Mouse (Mus musculus) lung, embryonic 15.5 days (tissue): ENCODE measurements at regions not wholly inside any gene's neighbourhood (a gene's known extent, or its start where the extent isn't known, plus 50 kb on each side); places are given as distances from the start of the nearest gene placed in this dataset.

Experiments
- ATAC-seq: fragments of 200-750 bp; cut with Nextera tagmentation; 2 replicates; pipeline ENCODE4 v1.8.0; 2017; ENCODE audit warnings: moderate number of reproducible peaks, borderline replicate concordance; ENCODE audit not compliant: low FRiP score, low TSS enrichment; ENCODE audit errors: extremely low read depth
- H3K27ac ChIP-seq: fragments of 300-500 bp; sonication (generic); 2 replicates; pipeline ENCODE4 v1.5.1; 2015; ENCODE audit warnings: moderate library complexity, mild to moderate bottlenecking, inconsistent platforms
- H3K27me3 ChIP-seq: fragments of 300-500 bp; sonication (generic); 2 replicates; pipeline ENCODE4 v1.6.1; 2015; ENCODE audit warnings: inconsistent platforms
- H3K36me3 ChIP-seq: fragments of 300-500 bp; sonication (generic); 2 replicates; pipeline ENCODE4 v1.6.1; 2015; ENCODE audit warnings: inconsistent platforms
- H3K4me1 ChIP-seq: fragments of 300-500 bp; sonication (generic); 2 replicates; pipeline ENCODE4 v1.6.1; 2015; ENCODE audit warnings: inconsistent platforms
- H3K4me2 ChIP-seq: fragments of 300-500 bp; sonication (generic); 2 replicates; pipeline ENCODE4 v1.6.1; 2015; ENCODE audit warnings: inconsistent platforms, mild to moderate bottlenecking, moderate library complexity
- H3K4me3 ChIP-seq: fragments of 300-500 bp; sonication (generic); 2 replicates; pipeline ENCODE4 v1.5.1; 2015; ENCODE audit warnings: mild to moderate bottlenecking, inconsistent platforms
- H3K9ac ChIP-seq: fragments of 300-500 bp; sonication (generic); 2 replicates; pipeline ENCODE4 v1.6.1; 2015; ENCODE audit warnings: inconsistent platforms
- H3K9me3 ChIP-seq: fragments of 300-500 bp; sonication (generic); 2 replicates; pipeline ENCODE4 v1.6.1; 2016; ENCODE audit warnings: inconsistent platforms
- WGBS: fragments of 180-500 bp; shearing (Covaris S2); methylation state at CpG from one replicate; pipeline ENCODE4 v1.1.7; 2015; 5-methylcytosine and 5-hydroxymethylcytosine counted together

GRCm38 (mm10) chr12:95937705-95938104 lies 245.7 kb downstream of the Flrt2 start:
- WGBS = 58% methylated on average over 4 of the region's 4 CpGs
- no peak overlapping the region for H3K4me3 ChIP-seq
- H3K9me3 ChIP-seq = no peaks in the 10 kb centered on the region
- H3K4me1 ChIP-seq = no peaks in the 10 kb centered on the region
- H3K27ac ChIP-seq = no peak overlapping the region
- ATAC-seq = no peak
- H3K36me3 ChIP-seq = no peaks in the 10 kb centered on the region
- H3K9ac ChIP-seq = no peak overlapping the region
- H3K27me3 ChIP-seq = no peaks in the 10 kb centered on the region
- H3K4me2 ChIP-seq = no peak overlapping the region

DNA sequence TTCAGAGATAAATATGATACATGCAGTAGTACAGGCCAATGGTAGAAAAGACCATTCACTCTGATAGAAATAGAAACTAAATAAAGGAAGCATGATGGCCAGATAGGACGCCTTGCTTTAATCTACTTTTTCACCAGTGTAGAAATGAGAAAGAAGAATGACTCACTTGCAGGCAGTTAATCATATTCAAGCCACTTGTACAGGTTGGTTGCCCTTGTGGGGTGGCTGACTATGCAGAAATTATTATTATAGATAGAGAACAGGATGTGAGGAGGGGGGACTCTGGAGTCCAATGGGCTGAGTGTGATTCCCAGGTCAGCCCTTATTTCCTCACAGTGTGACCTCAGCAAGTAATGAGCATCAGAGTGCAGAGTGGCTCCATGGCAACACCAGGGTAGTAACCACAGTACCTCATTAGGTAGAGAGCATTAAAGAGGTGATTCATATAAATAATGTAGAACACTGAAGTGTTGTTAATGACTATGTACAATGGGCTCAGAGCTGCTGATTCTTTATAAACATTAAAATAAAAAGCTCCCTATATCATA lies 248.5 kb downstream of the Flrt2 start:
- H3K9me3 ChIP-seq = no peaks in the 10 kb centered on the region
- no peaks in the 10 kb centered on the region for H3K36me3 ChIP-seq
- WGBS = 75% methylated on average over 1 of the region's 1 CpGs
- no peak overlapping the region for H3K4me3 ChIP-seq
- ATAC-seq = no peak
- no peak overlapping the region for H3K4me2 ChIP-seq
- H3K4me1 ChIP-seq = no peaks in the 10 kb centered on the region
- H3K27ac ChIP-seq = no peak overlapping the region
- H3K9ac ChIP-seq = no peak overlapping the region
- no peaks in the 10 kb centered on the region for H3K27me3 ChIP-seq

DNA sequence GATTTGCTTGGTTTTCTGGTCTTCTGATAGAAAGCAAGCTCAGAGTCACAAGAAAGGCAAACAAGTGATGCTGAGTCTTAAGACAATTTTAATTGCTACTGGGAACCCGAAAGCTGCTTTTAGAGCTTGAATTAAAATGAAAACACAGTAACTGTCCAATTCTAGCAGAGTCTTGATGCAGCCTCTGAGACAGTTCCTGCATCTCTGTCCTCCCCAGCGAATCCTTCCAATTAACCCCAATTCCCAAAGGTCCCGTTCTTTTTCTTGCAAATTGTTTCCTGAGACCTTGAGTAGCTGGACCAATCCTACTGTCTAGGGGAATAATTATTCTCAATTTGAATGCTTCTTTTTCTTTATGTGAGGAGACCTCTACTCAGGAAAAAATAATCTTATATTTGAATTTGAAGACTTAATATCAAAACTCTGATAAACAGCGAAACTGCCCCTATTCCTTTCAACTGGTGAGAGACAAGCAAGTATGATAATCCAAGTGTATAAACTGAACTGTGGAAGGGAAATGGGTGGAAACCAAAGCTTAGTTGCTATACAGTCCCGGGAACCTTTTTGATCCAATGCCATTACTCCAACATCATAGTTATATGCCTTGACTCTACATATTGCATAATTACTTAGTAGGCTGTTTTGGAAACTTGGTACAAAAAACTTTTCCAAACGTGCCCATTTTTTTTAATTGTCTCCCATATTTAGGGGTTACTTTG lies 267.9 kb downstream of the Flrt2 start:
- Histone ChIP-seq H3K4me3 (no peak overlapping the region), H3K27ac (no peak overlapping the region), H3K4me2 (no peak overlapping the region), H3K9ac (no peak overlapping the region), H3K36me3 (no peaks in the 10 kb centered on the region), H3K4me1 (no peaks in the 10 kb centered on the region), H3K9me3 (no peaks in the 10 kb centered on the region), H3K27me3 (no peaks in the 10 kb centered on the region)
- ATAC-seq = no peak
- WGBS = 79% methylated on average over 6 of the region's 6 CpGs

DNA sequence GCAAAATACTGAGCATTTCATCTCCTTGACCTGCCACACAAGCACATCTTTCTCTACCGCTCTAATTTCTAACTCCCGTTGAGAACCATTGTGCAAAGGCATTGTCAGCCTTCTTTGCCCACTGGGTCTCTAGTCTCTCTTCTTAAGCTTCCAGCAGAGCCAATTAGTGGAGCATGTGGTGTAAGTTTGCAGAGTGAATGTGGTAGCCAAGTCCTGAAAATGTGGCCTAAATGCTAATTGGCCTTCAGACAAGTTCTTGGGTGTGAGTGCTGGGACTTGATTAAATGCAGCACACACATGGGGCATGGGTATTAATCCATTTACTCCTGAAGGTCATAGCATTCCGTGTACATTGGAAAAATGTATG lies 268.5 kb downstream of the Flrt2 start:
- no peaks in the 10 kb centered on the region for H3K36me3 ChIP-seq
- no peak overlapping the region for H3K4me3 ChIP-seq
- no peaks in the 10 kb centered on the region for H3K27me3 ChIP-seq
- no peaks in the 10 kb centered on the region for H3K4me1 ChIP-seq
- H3K27ac ChIP-seq = no peak overlapping the region
- 54% methylated on average over 3 of the region's 3 CpGs for WGBS
- no peak for ATAC-seq
- no peaks in the 10 kb centered on the region for H3K9me3 ChIP-seq
- H3K4me2 ChIP-seq = no peak overlapping the region
- no peak overlapping the region for H3K9ac ChIP-seq

DNA sequence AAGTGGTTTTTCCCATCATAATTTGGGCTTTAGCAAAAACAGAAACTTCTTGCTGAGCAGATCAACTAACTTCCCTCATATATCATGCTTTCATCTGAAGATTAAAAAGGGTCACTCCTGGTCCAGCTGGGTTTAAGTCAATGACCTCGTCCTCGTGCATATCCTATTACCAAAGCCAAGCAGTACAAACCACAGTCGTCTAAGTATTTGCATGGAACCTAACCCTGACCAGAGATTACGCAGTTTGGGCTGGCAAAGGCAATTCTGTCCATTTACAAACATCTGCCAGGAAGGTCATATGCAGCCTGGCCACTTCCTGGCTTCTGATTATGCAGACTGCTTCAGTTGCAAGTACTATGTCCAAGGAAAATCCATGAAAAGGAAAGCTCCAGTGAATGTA lies 270.8 kb downstream of the Flrt2 start:
- Histone ChIP-seq H3K4me3 (no peak overlapping the region), H3K4me2 (no peak overlapping the region), H3K27ac (no peak overlapping the region), H3K9ac (no peak overlapping the region), H3K9me3 (no peaks in the 10 kb centered on the region), H3K4me1 (no peaks in the 10 kb centered on the region), H3K27me3 (no peaks in the 10 kb centered on the region), H3K36me3 (no peaks in the 10 kb centered on the region)
- ATAC-seq = no peak
- 52% methylated on average over 4 of the region's 4 CpGs for WGBS

DNA sequence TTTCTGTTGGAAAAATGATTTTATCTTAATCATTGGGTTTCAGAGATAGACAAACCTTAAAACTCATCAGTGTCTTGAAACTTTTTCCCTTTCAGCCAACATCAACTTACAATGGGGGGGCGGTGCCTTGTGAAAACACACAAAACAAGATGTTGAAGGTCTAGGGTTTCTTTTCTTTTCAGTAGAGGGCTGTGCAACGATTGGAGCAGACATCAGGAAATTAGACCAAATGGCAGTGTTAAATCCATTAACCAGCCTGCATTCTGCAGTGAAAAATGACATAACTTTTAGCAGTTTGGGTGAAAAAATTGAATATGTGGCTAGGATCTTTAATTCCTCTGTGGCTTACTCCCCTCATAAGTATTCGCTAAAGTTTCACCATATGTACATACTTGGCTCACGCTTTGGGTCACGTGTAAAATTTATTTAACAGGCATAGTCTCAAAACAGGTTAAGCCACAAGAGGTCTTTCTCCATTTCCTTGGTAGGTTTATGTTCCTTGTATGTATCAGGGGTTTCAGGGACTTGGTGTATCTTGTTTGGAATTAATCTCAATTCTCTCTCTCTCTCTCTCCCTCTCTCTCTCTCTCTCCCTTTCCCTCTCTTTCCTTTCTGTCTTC lies 296.8 kb downstream of the Flrt2 start:
- no peaks in the 10 kb centered on the region for H3K9me3 ChIP-seq
- H3K27ac ChIP-seq = no peak overlapping the region
- no peaks in the 10 kb centered on the region for H3K4me1 ChIP-seq
- 73% methylated on average over 5 of the region's 5 CpGs for WGBS
- H3K9ac ChIP-seq = no peak overlapping the region
- ATAC-seq = no peak
- H3K27me3 ChIP-seq = no peaks in the 10 kb centered on the region
- no peaks in the 10 kb centered on the region for H3K36me3 ChIP-seq
- no peak overlapping the region for H3K4me3 ChIP-seq
- no peak overlapping the region for H3K4me2 ChIP-seq

GRCm38 (mm10) chr12:95994963-95995362 lies 302.9 kb downstream of the Flrt2 start:
- ATAC-seq = no peak
- 50% methylated on average over 2 of the region's 2 CpGs for WGBS
- H3K4me1 ChIP-seq = no peaks in the 10 kb centered on the region

GRCm38 (mm10) chr12:96030180-96030579 lies 338.2 kb downstream of the Flrt2 start:
- Histone ChIP-seq H3K4me3 (no peak overlapping the region), H3K4me1 (no peaks in the 10 kb centered on the region), H3K4me2 (no peak overlapping the region), H3K9ac (no peak overlapping the region), H3K27ac (no peak overlapping the region), H3K9me3 (no peaks in the 10 kb centered on the region), H3K27me3 (no peaks in the 10 kb centered on the region), H3K36me3 (no peaks in the 10 kb centered on the region)
- no peak for ATAC-seq
- 41% methylated on average over 1 of the region's 1 CpGs for WGBS

More at GRCm38 (mm10) chr12:95994963-95995362, 302.9 kb downstream of the Flrt2 start:
- Histone ChIP-seq H3K36me3 (no peaks in the 10 kb centered on the region), H3K4me3 (no peak overlapping the region), H3K4me2 (no peak overlapping the region), H3K9ac (no peak overlapping the region), H3K27me3 (no peaks in the 10 kb centered on the region), H3K9me3 (no peaks in the 10 kb centered on the region), H3K27ac (no peak overlapping the region)

GRCm38 (mm10) chr12:96075365-96075764 lies 383.3 kb downstream of the Flrt2 start:
- ATAC-seq = no peak
- no peak overlapping the region for H3K27ac ChIP-seq
- no peaks in the 10 kb centered on the region for H3K36me3 ChIP-seq
- H3K4me3 ChIP-seq = no peak overlapping the region
- no peaks in the 10 kb centered on the region for H3K27me3 ChIP-seq
- no peaks in the 10 kb centered on the region for H3K4me1 ChIP-seq
- H3K9ac ChIP-seq = no peak overlapping the region
- 82% methylated on average over 4 of the region's 4 CpGs for WGBS
- no peaks in the 10 kb centered on the region for H3K9me3 ChIP-seq
- H3K4me2 ChIP-seq = no peak overlapping the region

GRCm38 (mm10) chr12:96090995-96091394 lies 399.0 kb downstream of the Flrt2 start:
- WGBS = 90% methylated on average over 2 of the region's 2 CpGs

DNA sequence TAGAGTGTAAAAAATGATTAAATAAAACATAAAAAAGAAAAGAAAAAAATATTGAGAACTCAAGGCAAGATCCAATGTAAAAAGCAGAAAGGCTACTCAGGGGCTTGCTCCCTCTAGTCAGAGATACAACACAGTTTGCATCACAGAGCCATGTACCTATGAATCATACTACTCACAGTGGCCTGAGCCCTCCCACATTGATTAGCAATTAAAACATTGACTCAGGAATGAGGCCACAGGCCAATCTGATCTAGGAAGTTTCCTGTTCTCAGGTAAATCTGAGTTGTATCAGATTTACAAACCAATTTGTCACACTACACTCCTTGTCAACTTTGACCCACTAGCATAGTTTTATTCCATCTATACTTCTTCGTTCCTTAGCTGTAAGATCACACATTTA lies 414.2 kb downstream of the Flrt2 start:
- Histone ChIP-seq H3K36me3 (no peaks in the 10 kb centered on the region), H3K27me3 (no peaks in the 10 kb centered on the region), H3K4me1 (no peaks in the 10 kb centered on the region), H3K9me3 (no peaks in the 10 kb centered on the region), H3K4me2 (no peak overlapping the region), H3K4me3 (no peak overlapping the region), H3K9ac (no peak overlapping the region), H3K27ac (no peak overlapping the region)
- no peak for ATAC-seq
- 73% methylated on average over 1 of the region's 1 CpGs for WGBS

More at GRCm38 (mm10) chr12:96090995-96091394, 399.0 kb downstream of the Flrt2 start:
- Histone ChIP-seq H3K4me1 (no peaks in the 10 kb centered on the region), H3K36me3 (no peaks in the 10 kb centered on the region), H3K9me3 (no peaks in the 10 kb centered on the region), H3K9ac (no peak overlapping the region), H3K4me3 (no peak overlapping the region), H3K27ac (no peak overlapping the region), H3K4me2 (no peak overlapping the region), H3K27me3 (no peaks in the 10 kb centered on the region)
- no peak for ATAC-seq

GRCm38 (mm10) chr12:96114727-96115379 lies 422.8 kb downstream of the Flrt2 start:
- Histone ChIP-seq H3K9me3 (no peaks in the 10 kb centered on the region), H3K4me2 (no peak overlapping the region), H3K9ac (no peak overlapping the region), H3K4me3 (no peak overlapping the region), H3K36me3 (no peaks in the 10 kb centered on the region), H3K27ac (no peak overlapping the region), H3K27me3 (no peaks in the 10 kb centered on the region), H3K4me1 (no peaks in the 10 kb centered on the region)
- WGBS = 62% methylated on average over 3 of the region's 3 CpGs
- no peak for ATAC-seq
